Mouse (Mus musculus): ENCODE results near the gene Nbea.
A peak's percentile ranks its signal among the peaks of the same experiment; 100 is the strongest.

Gene Nbea

GRCm38 (mm10) chr3:55751363-55751762 is 432.1 kb downstream of the Nbea start:
- DNase-seq (ENCODE audit: low spot score) = no peak

- DNase-seq (ENCODE audit: low spot score) = peak; percentile 45
Measured at GRCm38 (mm10) chr3:55750445-55751065, 432.9 kb downstream of the Nbea start.

GRCm38 (mm10) chr3:55743885-55744284 is 439.6 kb downstream of the Nbea start:
- no peak for DNase-seq (ENCODE audit: low spot score)

- DNase-seq (ENCODE audit: low spot score) = no peak
Measured at GRCm38 (mm10) chr3:55742654-55743053, 440.8 kb downstream of the Nbea start.

- DNase-seq (ENCODE audit: low spot score) = no peak
Measured at GRCm38 (mm10) chr3:55742218-55742617, 441.3 kb downstream of the Nbea start.

- peak; percentile 65 for DNase-seq (ENCODE audit: low spot score)
Measured at GRCm38 (mm10) chr3:55741428-55741827, 442.1 kb downstream of the Nbea start.

GRCm38 (mm10) chr3:55733665-55734064 is 449.8 kb downstream of the Nbea start:
- DNase-seq (ENCODE audit: low spot score) = no peak

GRCm38 (mm10) chr3:55730549-55730948 is 453.0 kb downstream of the Nbea start:
- DNase-seq (ENCODE audit: low spot score) = no peak

- no peak for DNase-seq (ENCODE audit: low spot score)
Measured at GRCm38 (mm10) chr3:55730142-55730541, 453.4 kb downstream of the Nbea start.

- no peak for DNase-seq (ENCODE audit: low spot score)
Measured at GRCm38 (mm10) chr3:55714260-55714659, 469.2 kb downstream of the Nbea start.

- no peak for DNase-seq (ENCODE audit: low spot score)
Measured at GRCm38 (mm10) chr3:55713856-55714255, 469.6 kb downstream of the Nbea start.

- DNase-seq (ENCODE audit: low spot score) = no peak
Measured at GRCm38 (mm10) chr3:55710300-55710699, 473.2 kb downstream of the Nbea start.

GRCm38 (mm10) chr3:55701632-55702031 is 481.9 kb downstream of the Nbea start:
- no peak for DNase-seq (ENCODE audit: low spot score)

GRCm38 (mm10) chr3:55697174-55697573 is 486.3 kb downstream of the Nbea start:
- no peak for DNase-seq (ENCODE audit: low spot score)

- peak; percentile 31 for DNase-seq (ENCODE audit: low spot score)
Measured at GRCm38 (mm10) chr3:55693073-55693472, 490.4 kb downstream of the Nbea start.

- DNase-seq (ENCODE audit: low spot score) = no peak
Measured at GRCm38 (mm10) chr3:55688098-55688497, 495.4 kb downstream of the Nbea start.

GRCm38 (mm10) chr3:55686993-55687392 is 496.5 kb downstream of the Nbea start:
- no peak for DNase-seq (ENCODE audit: low spot score)

- DNase-seq (ENCODE audit: low spot score) = no peak
Measured at GRCm38 (mm10) chr3:55685627-55686026, 497.9 kb downstream of the Nbea start.

- peak; percentile 44 for DNase-seq (ENCODE audit: low spot score)
Measured at GRCm38 (mm10) chr3:55684892-55685291, 498.6 kb downstream of the Nbea start.

GRCm38 (mm10) chr3:55677691-55678090 is 505.8 kb downstream of the Nbea start:
- DNase-seq (ENCODE audit: low spot score) = no peak

GRCm38 (mm10) chr3:55674185-55674584 is 509.3 kb downstream of the Nbea start:
- no peak for DNase-seq (ENCODE audit: low spot score)

GRCm38 (mm10) chr3:55667048-55667447 is 516.5 kb downstream of the Nbea start:
- no peak for DNase-seq (ENCODE audit: low spot score)

GRCm38 (mm10) chr3:55665928-55666327 is 517.6 kb downstream of the Nbea start:
- no peak for DNase-seq (ENCODE audit: low spot score)

- DNase-seq (ENCODE audit: low spot score) = no peak
Measured at GRCm38 (mm10) chr3:55664713-55665112, 518.8 kb downstream of the Nbea start.

All from MN1 (cell line).